Mouse (Mus musculus) spleen, adult 2 months (tissue): ENCODE results near the gene Marcks.

Source experiments
- CTCF ChIP-seq: fragments of 200-500 bp; IDR thresholded peaks from 2 replicates; pipeline ENCODE4 v1.5.1; 2011; ENCODE audit warnings: mild to moderate bottlenecking, inconsistent platforms; ENCODE audit not compliant: insufficient read depth, insufficient read length, insufficient replicate concordance; ENCODE audit errors: extremely low read depth
- POLR2A ChIP-seq: fragments of 200-500 bp; IDR thresholded peaks from 2 replicates; pipeline ENCODE4 v1.6.1; 2011; ENCODE audit warnings: low read depth, low read length, inconsistent platforms

GRCm38 (mm10) chr10:37138311-37138731 is 399 bp downstream of the Marcks start:
- TF ChIP-seq CTCF (no peak), POLR2A (no peak)
